Mouse (Mus musculus) ES-Bruce4 (cell line): ENCODE data around the gene Sp2.

Experiments used
- EP300 ChIP-seq: IDR thresholded peaks from 2 replicates; pipeline ENCODE4 v1.6.1; 2011; ENCODE audit warnings: low read depth, low read length; ENCODE audit not compliant: insufficient read depth
- POLR2A ChIP-seq: IDR thresholded peaks from one replicate; pipeline ENCODE4 v1.8.1; 2011; ENCODE audit warnings: low read length; ENCODE audit not compliant: insufficient read depth

DNA sequence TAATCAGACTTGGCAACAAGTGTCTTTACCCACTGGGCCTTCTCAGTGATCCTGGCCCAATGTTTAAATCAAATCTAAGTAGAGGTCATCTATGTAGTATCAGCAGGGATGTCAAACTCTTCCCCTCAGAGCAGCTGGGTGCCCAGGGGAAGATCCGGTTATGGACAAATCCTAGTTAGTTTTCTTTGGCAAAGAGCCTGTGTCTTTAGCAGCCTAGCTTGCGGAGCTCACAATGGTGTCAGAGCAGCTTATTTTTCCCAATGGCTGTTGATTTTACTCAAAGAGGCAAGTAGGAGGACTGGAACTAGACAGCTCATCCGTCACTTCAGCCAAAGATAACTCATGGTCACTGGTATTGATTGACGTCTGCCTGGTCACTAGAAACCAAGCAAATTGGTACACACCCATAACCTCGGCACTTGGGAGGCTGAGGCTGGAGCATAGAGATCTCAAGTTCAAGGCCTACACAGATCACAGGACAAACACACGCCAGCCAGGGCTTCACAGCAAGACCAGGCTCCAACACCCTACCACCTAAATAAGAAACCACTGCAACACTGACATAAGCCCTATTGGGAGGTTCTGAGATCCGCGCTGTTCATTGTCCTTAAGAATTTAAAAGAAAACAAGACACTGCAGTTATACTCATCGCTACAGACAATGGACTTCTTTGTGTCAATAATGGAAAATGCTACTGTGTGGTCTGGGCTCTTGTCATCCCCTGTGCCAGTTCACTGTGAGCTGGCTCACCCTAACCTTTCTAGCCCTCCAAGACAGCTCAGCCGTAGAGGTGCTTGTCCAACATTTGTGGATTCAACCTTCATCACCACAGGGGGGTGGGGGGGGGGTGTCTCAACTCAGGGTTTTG is 7.0 kb downstream of the Sp2 start:
- TF ChIP-seq EP300 (no peak), POLR2A (no peak)
